Mouse (Mus musculus) thymus, postnatal 4 days (tissue): ENCODE results near the gene Bcl2a1b.

Source experiments
- DNase-seq: peaks from one replicate; pipeline ENCODE4 v3.0.0; 2021

Bcl2a1b gene

DNA sequence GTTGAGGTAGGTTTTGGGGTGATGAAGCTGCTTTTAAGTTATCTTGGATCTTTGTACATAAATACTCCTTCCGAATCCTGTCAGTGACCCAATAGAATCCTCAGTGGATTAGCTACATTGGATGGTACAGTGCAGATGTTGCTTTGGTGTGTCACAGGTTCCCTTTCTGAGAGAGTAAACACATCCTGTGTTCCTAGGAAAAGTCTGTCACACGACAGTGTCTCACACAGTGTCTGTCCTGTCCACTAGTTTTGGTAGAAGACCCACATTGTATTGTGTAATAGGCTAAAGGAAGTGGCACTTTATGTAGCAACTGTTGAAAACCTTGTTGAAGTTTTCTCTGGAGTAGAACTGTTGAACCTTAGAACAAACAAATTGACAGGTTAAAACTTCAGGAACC lies 54.4 kb downstream of the Bcl2a1b start:
- DNase-seq = no peak

DNA sequence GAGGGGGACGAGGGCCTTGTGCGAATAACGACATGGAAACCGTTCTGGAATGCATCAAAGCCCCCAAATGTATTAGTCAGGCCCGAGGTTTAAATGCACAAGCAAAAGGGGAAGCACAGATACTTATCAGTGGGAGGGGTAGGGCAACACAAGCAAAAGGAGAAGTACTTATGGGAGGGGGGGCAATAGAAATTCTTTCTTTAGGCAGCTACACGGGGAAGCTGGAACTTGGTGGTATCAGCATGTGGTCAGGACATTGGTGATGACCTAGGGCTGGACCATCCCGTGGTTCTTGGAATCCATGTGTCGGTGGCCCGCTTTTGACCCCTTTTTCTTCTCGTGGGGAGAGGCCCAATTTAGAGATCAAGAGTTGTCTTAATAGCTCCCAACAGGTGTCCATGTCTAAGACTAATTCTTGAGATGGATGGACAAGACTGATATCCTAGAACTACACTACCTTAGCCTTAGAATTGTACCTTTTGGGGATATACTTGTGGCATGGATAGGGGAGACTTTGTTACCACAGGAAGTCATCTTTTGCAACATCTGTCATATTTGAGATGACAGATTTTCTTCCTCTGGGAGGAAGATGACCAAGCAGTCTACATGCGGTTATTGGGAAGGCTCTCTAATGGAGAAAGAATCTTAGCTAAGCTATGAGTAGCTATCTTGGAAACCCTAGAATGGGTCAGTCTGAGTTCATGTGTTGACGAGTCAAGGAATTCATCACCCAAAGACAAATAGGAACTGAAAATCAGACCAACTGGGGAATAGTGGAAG lies 57.7 kb downstream of the Bcl2a1b start:
- no peak for DNase-seq
